Comparison of ENCODE assay signal across 18 mouse cellular contexts in genomic region chr4:141571934-141572333, GRCm38 (mm10). TPM values are rescaled to one million over a fixed set of nuclear protein-coding genes. Genes with fewer than 3 reads are reported as not detected.
A peak's percentile ranks its signal among the peaks of the same experiment; 100 is the strongest.
DNase-seq lines count a peak whose midpoint lies in the region; ATAC-seq lines count a peak whose summit lies in the region.
"Had no signal": no experiment of that assay in that cellular context is flagged by ENCODE, and none has a peak within 500 bp of the region (broad histone marks: within the 10 kb centered on the region; RNA-seq: fewer than 3 reads in every experiment).

No protein-coding gene starts in this region.

- H3K27me3 ChIP-seq in kidney, embryonic 14.5 days (ENCODE audit: control insufficient read depth, insufficient read depth, low read length): no peaks in the 10 kb centered on the region
- H3K27me3 ChIP-seq in lung, embryonic 16.5 days (ENCODE audit: control insufficient read depth, insufficient read depth, low read depth, low read length): no peaks in the 10 kb centered on the region
- H3K27me3 ChIP-seq: forebrain, embryonic 15.5 days had no signal

- H3K9me3 ChIP-seq in kidney, embryonic 14.5 days (ENCODE audit: control insufficient read depth, low read length): no peaks in the 10 kb centered on the region; the same call in 1 of the 2 replicates
- peaks cover 1% of the 10 kb centered on the region; the same call in 1 of the 2 replicates for H3K9me3 ChIP-seq in lung, embryonic 16.5 days (ENCODE audit: control insufficient read depth, low read length)
- H3K9me3 ChIP-seq: forebrain, embryonic 15.5 days; heart, embryonic 10.5 days; liver, embryonic 15.5 days had no signal

- H3K27ac ChIP-seq in kidney, embryonic 14.5 days (ENCODE audit: low read depth, low read length): no peak overlapping the region
- H3K27ac ChIP-seq in lung, embryonic 16.5 days (ENCODE audit: low read length): peak overlapping the region; percentile 77; the same call in 1 of the 2 replicates
- H3K27ac ChIP-seq: forebrain, embryonic 15.5 days; heart, embryonic 10.5 days had no signal

- no peak overlapping the region for H3K4me3 ChIP-seq in kidney, embryonic 14.5 days (ENCODE audit: low read length)
- no peak overlapping the region for H3K4me3 ChIP-seq in lung, embryonic 16.5 days (ENCODE audit: low read length)
- H3K4me3 ChIP-seq: forebrain, embryonic 15.5 days; heart, embryonic 10.5 days; liver, embryonic 15.5 days had no signal

- peaks cover 7% of the 10 kb centered on the region for H3K36me3 ChIP-seq in kidney, embryonic 14.5 days (ENCODE audit: control insufficient read depth, insufficient read depth, low read length)
- peaks cover 3% of the 10 kb centered on the region for H3K36me3 ChIP-seq in lung, embryonic 16.5 days (ENCODE audit: control insufficient read depth, insufficient read depth, low read length)
- H3K36me3 ChIP-seq: forebrain, embryonic 15.5 days; liver, embryonic 15.5 days had no signal

- peak; percentile 25 to 51 for DNase-seq in adrenal gland, adult (ENCODE audit: inconsistent age in 2 of 2, low spot score in 1 of 2)
- DNase-seq in adrenal gland, postnatal 36 days: no peak
- DNase-seq in kidney, postnatal 36 days: peak; percentile 51 to 52
- DNase-seq in testis, postnatal 14 days (ENCODE audit: low spot score): no peak
- DNase-seq in embryo, embryonic 10.5 days (ENCODE audit: low spot score): no peak
- DNase-seq in neural tube, embryonic 10.5 days (ENCODE audit: extremely low spot score, low spot score): no peak
- DNase-seq: cerebellum, adult 2 months; gastrocnemius, postnatal 10 days; layer of hippocampus, postnatal 36 days; right cerebral cortex, postnatal 25 days had no signal

- no peak overlapping the region for H3K4me2 ChIP-seq in kidney, embryonic 14.5 days (replicated peaks; ENCODE audit: low read depth, low read length)
- no peak overlapping the region for H3K4me2 ChIP-seq in lung, embryonic 16.5 days (ENCODE audit: low read depth, low read length)
- H3K4me2 ChIP-seq: forebrain, embryonic 15.5 days had no signal

- 0 out of 2 replicates have a peak, but pooled peaks cover 5% of the 10 kb centered on the region for H3K4me1 ChIP-seq in kidney, embryonic 14.5 days (ENCODE audit: control insufficient read depth, insufficient read depth, low read length)
- peaks cover 17% of the 10 kb centered on the region for H3K4me1 ChIP-seq in lung, embryonic 16.5 days (replicated peaks; ENCODE audit: control insufficient read depth, insufficient read depth, low read length)

- H3K9ac ChIP-seq in kidney, embryonic 14.5 days (ENCODE audit: low read depth, low read length): no peak overlapping the region
- H3K9ac ChIP-seq in lung, embryonic 16.5 days (ENCODE audit: low read length): no peak overlapping the region
- H3K9ac ChIP-seq: forebrain, embryonic 15.5 days; liver, embryonic 15.5 days had no signal

- 40% methylated on average over 10 of the region's 10 CpGs for WGBS in kidney, embryonic 14.5 days
- WGBS in lung, embryonic 16.5 days: 49% methylated on average over 10 of the region's 10 CpGs

- no peak for ATAC-seq in kidney, embryonic 14.5 days (ENCODE audit: low FRiP score, low TSS enrichment)
- ATAC-seq in lung, embryonic 16.5 days (ENCODE audit: low read depth): no peak
- ATAC-seq: forebrain, embryonic 15.5 days had no signal

RNA-seq across cellular contexts. Expression of gene Spen, which starts 33.5 kb away (rescaled TPM):
- total RNA-seq in adrenal gland, postnatal 36 days (2021): 10 to 100 TPM; 49.9 to 58.3 TPM
- 13.1 and 19.3 TPM in 2 replicates for polyA plus RNA-seq in kidney, embryonic 14.5 days (2014; fragmentation: Nextera tagmentation; extraction: Ambion mirVana)
- polyA plus RNA-seq in lung, embryonic 16.5 days (2015; fragmentation: Nextera tagmentation; extraction: Ambion mirVana): 6.9 and 7.4 TPM in 2 replicates

RNA-seq across cellular contexts. Expression of gene Fblim1, which starts 34.0 kb away (rescaled TPM):
- 10 to 100 TPM in 1 of 2 experiments, 1 to 10 TPM in 1; 9.5 to 12.9 TPM for total RNA-seq in adrenal gland, postnatal 36 days (2021)
- 49.4 and 71.3 TPM in 2 replicates for polyA plus RNA-seq in kidney, embryonic 14.5 days (2014; fragmentation: Nextera tagmentation; extraction: Ambion mirVana)
- polyA plus RNA-seq in lung, embryonic 16.5 days (2015; fragmentation: Nextera tagmentation; extraction: Ambion mirVana): 71.4 and 76.1 TPM in 2 replicates

RNA-seq across cellular contexts. Expression of gene Tmem82, which starts 46.5 kb away (rescaled TPM):
- 1 to 10 TPM in 1 of 2 experiments, under 1 TPM in 1; 0.79 to 1.3 TPM for total RNA-seq in adrenal gland, postnatal 36 days (2021)
- 0.86 and 1.2 TPM in 2 replicates for polyA plus RNA-seq in kidney, embryonic 14.5 days (2014; fragmentation: Nextera tagmentation; extraction: Ambion mirVana)
- polyA plus RNA-seq in lung, embryonic 16.5 days (2015; fragmentation: Nextera tagmentation; extraction: Ambion mirVana): 0.99 and 1.1 TPM in 2 replicates

RNA-seq across cellular contexts. Expression of gene Slc25a34, which starts 51.7 kb away (rescaled TPM):
- 1 to 10 TPM; 3.0 to 7.0 TPM for total RNA-seq in adrenal gland, postnatal 36 days (2021)
- polyA plus RNA-seq in kidney, embryonic 14.5 days (2014; fragmentation: Nextera tagmentation; extraction: Ambion mirVana): 0.07 TPM in 1 of 2 replicates, not detected in the other
- 0.18 and 0.20 TPM in 2 replicates for polyA plus RNA-seq in lung, embryonic 16.5 days (2015; fragmentation: Nextera tagmentation; extraction: Ambion mirVana)
- polyA plus RNA-seq: hindbrain, embryonic 11.5 days; limb, embryonic 11.5 days; thymus, postnatal 0 days had no signal

Comparison
In these comparisons a context has a peak if more than half of its experiments do, and no peak if none do; other contexts are left out.
1. DNase-seq: peak in adrenal gland, adult (2 of 2) and kidney, postnatal 36 days (2 of 2); none in adrenal gland, postnatal 36 days (0 of 2), testis, postnatal 14 days (single experiment), embryo, embryonic 10.5 days (single experiment) and neural tube, embryonic 10.5 days (single experiment).